Mouse (Mus musculus): ENCODE measurements around the gene Zfp36. TPM values are rescaled to one million over a fixed set of nuclear protein-coding genes. Genes with fewer than 3 reads are reported as not detected.

Zfp36 gene
- polyA plus RNA-seq, 1 experiment from 2014 or later, result 4.2 TPM

DNA sequence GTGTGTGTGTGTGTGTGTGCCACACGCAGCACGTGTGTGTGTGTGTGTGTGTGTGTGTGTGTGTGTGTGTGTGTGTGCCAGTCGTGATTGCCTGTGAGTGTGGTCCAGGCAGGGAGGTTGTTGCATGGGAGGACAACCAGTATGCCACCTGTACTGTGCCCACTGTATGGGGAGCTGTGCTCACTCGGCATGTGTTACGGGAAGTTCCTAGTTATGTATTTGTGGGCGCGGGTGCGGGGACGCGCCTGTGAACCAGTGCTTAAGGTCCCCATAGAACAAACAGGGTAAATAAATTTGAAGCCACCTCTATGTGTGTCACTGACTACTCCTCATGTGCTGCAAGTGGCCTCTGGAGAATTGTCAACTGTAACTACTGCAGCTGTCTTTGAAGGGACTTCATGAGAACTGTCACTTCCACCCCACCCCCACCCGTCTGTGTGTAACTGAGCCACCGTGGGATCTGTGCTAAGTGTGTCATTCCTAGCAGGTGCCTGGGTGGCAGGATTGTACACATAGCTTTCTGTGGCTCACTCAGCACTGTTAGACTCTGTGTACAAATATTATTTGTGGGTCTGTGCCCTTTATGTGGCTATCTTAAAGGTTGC, 2.4 kb upstream of the Zfp36 start:
- peaks cover 19% of the 10 kb centered on the region for H3K36me3 ChIP-seq
- H3K4me3 ChIP-seq (replicated peaks), result no peak overlapping the region
- no peak overlapping the region for H3K27ac ChIP-seq
- WGBS, result 82% methylated on average over 11 of the region's 12 CpGs
- H3K4me2 ChIP-seq (replicated peaks), result peak overlapping the region; percentile 51
- H3K9ac ChIP-seq (replicated peaks), result no peak overlapping the region
- H3K27me3 ChIP-seq, result peaks cover 13% of the 10 kb centered on the region
- ATAC-seq, result no peak
- H3K9me3 ChIP-seq, result no peaks in the 10 kb centered on the region
- peaks cover 49% of the 10 kb centered on the region for H3K4me1 ChIP-seq (replicated peaks)

GRCm38 (mm10) chr7:28381938-28382337, 1.9 kb upstream of the Zfp36 start:
- 6% methylated on average over 20 of the region's 20 CpGs for WGBS
- H3K27me3 ChIP-seq, result peaks cover 16% of the 10 kb centered on the region
- H3K9ac ChIP-seq (replicated peaks), result peak overlapping the region; percentile 45
- H3K4me1 ChIP-seq (replicated peaks), result peaks cover 49% of the 10 kb centered on the region
- ATAC-seq, result peak; percentile 12; the same call in 1 of the 2 replicates
- peak overlapping the region; percentile 20 for H3K4me3 ChIP-seq (replicated peaks)
- no peaks in the 10 kb centered on the region for H3K9me3 ChIP-seq
- peak overlapping the region; percentile 51 for H3K4me2 ChIP-seq (replicated peaks)
- H3K36me3 ChIP-seq, result peaks cover 15% of the 10 kb centered on the region
- H3K27ac ChIP-seq, result peak overlapping the region; percentile 62; the same call in 1 of the 2 replicates

GRCm38 (mm10) chr7:28381017-28381790, 1.2 kb upstream of the Zfp36 start:
- peak overlapping the region; percentile 20 for H3K4me3 ChIP-seq (replicated peaks)
- WGBS, result 3% methylated on average over 30 of the region's 30 CpGs
- ATAC-seq, result no peak
- no peaks in the 10 kb centered on the region for H3K9me3 ChIP-seq
- peaks cover 53% of the 10 kb centered on the region for H3K4me1 ChIP-seq (replicated peaks)
- H3K9ac ChIP-seq (replicated peaks), result peak overlapping the region; percentile 45; the same call in 1 of the 2 replicates
- peaks cover 12% of the 10 kb centered on the region; the same call in 1 of the 2 replicates for H3K36me3 ChIP-seq
- peak overlapping the region; percentile 51 for H3K4me2 ChIP-seq (replicated peaks)
- peaks cover 17% of the 10 kb centered on the region for H3K27me3 ChIP-seq
- peak overlapping the region; percentile 62 for H3K27ac ChIP-seq

- Histone ChIP-seq H3K4me2 (replicated peaks) (peak overlapping the region; percentile 79), H3K4me1 (replicated peaks) (peaks cover 64% of the 10 kb centered on the region), H3K9ac (replicated peaks) (peak overlapping the region; percentile 77), H3K27ac (peak overlapping the region; percentile 37), H3K27me3 (peaks cover 17% of the 10 kb centered on the region), H3K4me3 (replicated peaks) (peak overlapping the region; percentile 49), H3K36me3 (no peaks in the 10 kb centered on the region), H3K9me3 (no peaks in the 10 kb centered on the region)
- peak; percentile 48 for ATAC-seq
- under 1% methylated on average over 53 of the region's 53 CpGs for WGBS
Measured at GRCm38 (mm10) chr7:28378769-28379651, 1.0 kb downstream of the Zfp36 start.

- Histone ChIP-seq H3K9ac (replicated peaks) (peak overlapping the region; percentile 77), H3K4me3 (replicated peaks) (peak overlapping the region; percentile 49), H3K27me3 (peaks cover 17% of the 10 kb centered on the region), H3K4me2 (replicated peaks) (peak overlapping the region; percentile 79), H3K27ac (no peak overlapping the region), H3K36me3 (no peaks in the 10 kb centered on the region), H3K4me1 (replicated peaks) (peaks cover 64% of the 10 kb centered on the region), H3K9me3 (no peaks in the 10 kb centered on the region)
- WGBS, result 50% methylated on average over 32 of the region's 32 CpGs
- no peak for ATAC-seq
Measured at GRCm38 (mm10) chr7:28378066-28378690, 1.9 kb downstream of the Zfp36 start.

DNA sequence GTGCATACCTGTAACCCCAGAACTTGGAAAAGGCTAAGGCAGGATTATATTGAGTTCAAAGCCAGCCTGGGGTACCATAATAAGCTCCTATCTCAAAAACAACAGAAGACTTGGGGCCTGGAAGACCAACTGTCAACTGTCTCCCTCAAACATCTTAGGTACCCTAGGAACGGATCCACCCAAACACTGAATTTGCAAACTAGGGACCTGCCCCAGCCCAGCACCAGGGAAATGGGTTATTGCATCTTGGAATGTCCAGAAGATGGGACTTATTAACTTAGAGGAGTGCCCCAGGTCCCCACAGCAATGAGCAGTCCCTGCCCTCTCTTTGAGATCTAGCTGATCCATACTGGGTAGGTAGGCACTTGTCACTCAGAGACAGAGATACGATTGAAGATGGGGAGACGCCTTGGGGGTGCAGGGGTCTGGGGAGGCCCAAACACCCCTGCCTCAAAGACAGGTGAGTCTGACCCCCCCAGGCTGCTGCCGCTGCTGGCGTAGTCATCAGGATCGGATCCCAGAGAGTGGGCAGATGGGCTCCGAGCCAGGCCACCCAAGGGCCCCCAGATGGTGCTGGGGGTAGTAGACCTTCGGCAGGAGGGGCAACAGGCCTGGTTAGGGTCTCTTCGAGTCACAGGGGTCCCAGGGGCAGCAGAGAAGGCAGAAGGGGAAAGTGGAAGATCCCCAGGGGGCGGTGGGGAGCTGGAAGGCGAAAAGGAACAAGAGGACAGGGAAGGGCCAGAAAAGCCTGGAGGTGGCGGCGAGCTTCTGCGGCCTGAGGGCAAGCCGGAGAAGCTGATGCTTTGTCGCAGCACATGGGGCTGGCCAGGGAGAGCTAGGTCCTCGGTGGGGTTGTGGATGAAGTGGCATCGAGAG, 2.6 kb downstream of the Zfp36 start:
- Histone ChIP-seq H3K27ac (no peak overlapping the region), H3K9me3 (no peaks in the 10 kb centered on the region), H3K9ac (replicated peaks) (peak overlapping the region; percentile 28; the same call in 1 of the 2 replicates), H3K36me3 (no peaks in the 10 kb centered on the region), H3K4me3 (replicated peaks) (peak overlapping the region; percentile 49; the same call in 1 of the 2 replicates), H3K4me2 (replicated peaks) (peak overlapping the region; percentile 79), H3K27me3 (peaks cover 17% of the 10 kb centered on the region), H3K4me1 (replicated peaks) (peaks cover 57% of the 10 kb centered on the region)
- WGBS, result 80% methylated on average over 18 of the region's 18 CpGs
- ATAC-seq, result no peak

DNA sequence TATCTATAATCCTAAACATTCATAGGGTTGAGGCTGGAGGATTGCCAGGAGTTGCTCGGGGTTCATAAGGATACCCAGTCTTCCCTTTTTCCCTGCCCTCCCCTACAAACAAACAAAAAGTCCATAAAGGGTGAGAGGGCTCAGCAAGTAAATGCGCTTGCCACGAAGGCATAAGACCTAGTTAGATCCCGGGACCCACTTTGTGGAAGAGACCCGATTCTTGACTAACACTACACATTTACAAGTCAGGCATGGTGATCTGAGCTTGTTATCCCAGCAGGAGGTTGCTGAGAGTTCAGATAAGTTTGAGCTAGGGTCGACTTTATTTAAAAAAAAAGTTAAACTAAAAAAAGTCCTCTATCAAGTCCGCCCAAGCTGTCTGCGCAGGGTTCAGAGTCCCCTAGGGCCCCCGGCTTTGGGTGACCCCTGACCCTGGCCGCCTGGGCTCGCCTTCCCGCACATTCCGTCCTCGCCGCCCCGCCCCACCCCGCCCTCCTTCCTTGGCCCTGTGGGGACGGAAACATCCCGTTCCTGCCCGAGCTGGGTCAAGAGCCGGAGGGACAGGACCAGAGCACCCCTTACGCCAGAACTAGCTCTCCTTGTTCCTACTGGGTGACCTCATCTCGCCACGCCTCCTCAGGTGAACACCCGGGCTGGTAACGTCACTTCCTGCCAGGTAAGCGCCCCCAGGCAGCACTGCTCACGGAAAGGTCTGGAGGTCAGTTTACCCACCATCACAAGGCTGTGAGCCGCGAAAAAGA, 3.9 kb downstream of the Zfp36 start:
- Histone ChIP-seq H3K9ac (replicated peaks) (peak overlapping the region; percentile 60), H3K4me2 (replicated peaks) (peak overlapping the region; percentile 59), H3K4me3 (replicated peaks) (peak overlapping the region; percentile 42), H3K27me3 (peaks cover 15% of the 10 kb centered on the region), H3K9me3 (no peaks in the 10 kb centered on the region), H3K27ac (peak overlapping the region; percentile 82), H3K36me3 (no peaks in the 10 kb centered on the region), H3K4me1 (replicated peaks) (peaks cover 50% of the 10 kb centered on the region)
- no peak for ATAC-seq
- 4% methylated on average over 30 of the region's 30 CpGs for WGBS

- Histone ChIP-seq H3K27me3 (peaks cover 11% of the 10 kb centered on the region), H3K27ac (peak overlapping the region; percentile 82), H3K36me3 (no peaks in the 10 kb centered on the region), H3K4me1 (replicated peaks) (peaks cover 51% of the 10 kb centered on the region), H3K9ac (replicated peaks) (peak overlapping the region; percentile 60), H3K4me2 (replicated peaks) (peak overlapping the region; percentile 59), H3K9me3 (no peaks in the 10 kb centered on the region), H3K4me3 (replicated peaks) (peak overlapping the region; percentile 42)
- under 1% methylated on average over 30 of the region's 36 CpGs for WGBS
- peak; percentile 35 for ATAC-seq
Measured at GRCm38 (mm10) chr7:28375176-28375921, 4.7 kb downstream of the Zfp36 start.

DNA sequence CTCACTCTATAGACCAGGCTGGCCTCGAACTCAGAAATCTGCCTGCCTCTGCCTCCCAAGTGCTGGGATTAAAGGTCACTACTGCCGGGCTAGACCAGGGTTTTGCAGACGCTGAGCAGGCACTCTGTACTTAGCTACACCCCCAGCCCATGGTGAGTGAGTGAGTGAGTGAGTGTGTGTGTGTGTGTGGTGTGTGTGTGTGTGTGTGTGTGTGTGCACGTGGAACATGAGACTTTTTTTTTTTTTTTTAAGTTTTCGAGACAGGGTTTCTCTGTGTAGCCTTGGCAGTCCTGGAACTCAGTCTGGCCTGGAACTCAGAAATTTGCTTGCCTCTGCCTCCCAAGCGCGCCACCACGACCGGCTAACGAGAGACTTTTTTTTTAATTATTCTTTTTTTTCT, 5.4 kb downstream of the Zfp36 start:
- Histone ChIP-seq H3K27ac (peak overlapping the region; percentile 82; the same call in 1 of the 2 replicates), H3K9me3 (no peaks in the 10 kb centered on the region), H3K4me1 (replicated peaks) (peaks cover 58% of the 10 kb centered on the region), H3K4me2 (replicated peaks) (0 out of 2 replicates have a peak overlapping the region, but pooled peaks have one; percentile 59), H3K9ac (replicated peaks) (no peak overlapping the region), H3K27me3 (peaks cover 11% of the 10 kb centered on the region), H3K4me3 (replicated peaks) (0 out of 2 replicates have a peak overlapping the region, but pooled peaks have one; percentile 42), H3K36me3 (no peaks in the 10 kb centered on the region)
- ATAC-seq, result no peak
- 83% methylated on average over 10 of the region's 10 CpGs for WGBS
